In genomic region chr17:31788316-31788715, GRCm38 (mm10) we compare ENCODE assay signal across 12 mouse cellular contexts.
DNase-seq lines count a peak whose midpoint lies in the region; ATAC-seq and TF ChIP-seq lines count a peak whose summit lies in the region.
"Had no signal": no experiment of that assay in that cellular context is flagged by ENCODE, and none has a peak within 500 bp of the region (broad histone marks: within the 10 kb centered on the region; RNA-seq: fewer than 3 reads in every experiment).

No protein-coding gene starts in this region.

- no peak overlapping the region for H3K9ac ChIP-seq in embryonic facial prominence, embryonic 15.5 days
- no peak overlapping the region for H3K9ac ChIP-seq in midbrain, embryonic 13.5 days (replicated peaks)
- H3K9ac ChIP-seq: liver, embryonic 15.5 days; neural tube, embryonic 13.5 days had no signal

- DNase-seq in ovary, postnatal 36 days (ENCODE audit: low spot score): peak; percentile 18
- no peak for DNase-seq in ovary, postnatal 14 days (ENCODE audit: low spot score)
- DNase-seq in heart, postnatal 4 days: peak; percentile 28
- no peak for DNase-seq in left cerebral cortex, adult 2 months (ENCODE audit: extremely low spot score in 1 of 2, low spot score in 2 of 2)
- DNase-seq in right cerebral cortex, postnatal 4 days: no peak
- no peak for DNase-seq in cerebellum, postnatal 36 days
- DNase-seq: cerebellum, adult 9-11 months had no signal

- no peak overlapping the region for H3K4me2 ChIP-seq in embryonic facial prominence, embryonic 15.5 days (replicated peaks)
- no peak overlapping the region for H3K4me2 ChIP-seq in midbrain, embryonic 13.5 days (replicated peaks)
- H3K4me2 ChIP-seq: liver, embryonic 15.5 days; neural tube, embryonic 13.5 days had no signal

- TF ChIP-seq CTCF in left cerebral cortex, adult 2 months (IDR thresholded peaks at IDR 0.05): no peak

- 0 out of 2 replicates have a peak overlapping the region, but pooled peaks have one; percentile 28 for H3K27ac ChIP-seq in embryonic facial prominence, embryonic 15.5 days (replicated peaks)
- H3K27ac ChIP-seq in midbrain, embryonic 13.5 days: no peak overlapping the region
- H3K27ac ChIP-seq in left cerebral cortex, adult 2 months: no peak overlapping the region
- H3K27ac ChIP-seq: liver, embryonic 15.5 days; neural tube, embryonic 13.5 days had no signal

- no peak for ATAC-seq in embryonic facial prominence, embryonic 15.5 days (ENCODE audit: insufficient number of reproducible peaks, low FRiP score, low TSS enrichment, low read depth)
- no peak for ATAC-seq in midbrain, embryonic 13.5 days

- H3K4me1 ChIP-seq in embryonic facial prominence, embryonic 15.5 days: peaks cover 20% of the 10 kb centered on the region
- peaks cover 32% of the 10 kb centered on the region for H3K4me1 ChIP-seq in midbrain, embryonic 13.5 days (replicated peaks)

- H3K36me3 ChIP-seq in embryonic facial prominence, embryonic 15.5 days: no peaks in the 10 kb centered on the region
- no peaks in the 10 kb centered on the region for H3K36me3 ChIP-seq in midbrain, embryonic 13.5 days
- H3K36me3 ChIP-seq: liver, embryonic 15.5 days; neural tube, embryonic 13.5 days had no signal

- 65% methylated on average over 3 of the region's 3 CpGs for WGBS in embryonic facial prominence, embryonic 15.5 days
- 87% methylated on average over 3 of the region's 3 CpGs for WGBS in midbrain, embryonic 13.5 days

- H3K9me3 ChIP-seq in embryonic facial prominence, embryonic 15.5 days (replicated peaks): no peaks in the 10 kb centered on the region
- H3K9me3 ChIP-seq in midbrain, embryonic 13.5 days: no peaks in the 10 kb centered on the region
- H3K9me3 ChIP-seq: liver, embryonic 15.5 days; neural tube, embryonic 13.5 days had no signal

- no peaks in the 10 kb centered on the region for H3K27me3 ChIP-seq in embryonic facial prominence, embryonic 15.5 days
- H3K27me3 ChIP-seq in midbrain, embryonic 13.5 days: no peaks in the 10 kb centered on the region
- H3K27me3 ChIP-seq: liver, embryonic 15.5 days; neural tube, embryonic 13.5 days had no signal

- H3K4me3 ChIP-seq in embryonic facial prominence, embryonic 15.5 days (replicated peaks): no peak overlapping the region
- H3K4me3 ChIP-seq in midbrain, embryonic 13.5 days (replicated peaks): no peak overlapping the region
- H3K4me3 ChIP-seq in left cerebral cortex, adult 2 months: no peak overlapping the region
- H3K4me3 ChIP-seq: liver, embryonic 15.5 days; megakaryocyte, embryonic 14.5 days; neural tube, embryonic 13.5 days had no signal

- intact Hi-C loops in left cerebral cortex, adult 2 months (cut with DNase I): no loop called here

Comparison
In these comparisons a context has a peak if more than half of its experiments do, and no peak if none do; other contexts are left out.
1. DNase-seq: peak in ovary, postnatal 36 days (single experiment) and heart, postnatal 4 days (single experiment); none in ovary, postnatal 14 days (single experiment), left cerebral cortex, adult 2 months (0 of 2), right cerebral cortex, postnatal 4 days (single experiment) and cerebellum, postnatal 36 days (0 of 2).